Mouse (Mus musculus) embryo, embryonic 9.5 days (tissue): ENCODE data around the gene Sppl3.
A peak's percentile ranks its signal among the peaks of the same experiment; 100 is the strongest.
"Not testable (repeated sequence)": the region's sequence is repeated elsewhere in the genome, so short reads cannot be mapped to it uniquely, and the experiment has no call there.

Experiments used
- DNase-seq: peaks from one replicate; pipeline ENCODE4 v3.0.0-alpha.2; 2017; ENCODE audit errors: extremely low spot score

Sppl3 gene

DNA sequence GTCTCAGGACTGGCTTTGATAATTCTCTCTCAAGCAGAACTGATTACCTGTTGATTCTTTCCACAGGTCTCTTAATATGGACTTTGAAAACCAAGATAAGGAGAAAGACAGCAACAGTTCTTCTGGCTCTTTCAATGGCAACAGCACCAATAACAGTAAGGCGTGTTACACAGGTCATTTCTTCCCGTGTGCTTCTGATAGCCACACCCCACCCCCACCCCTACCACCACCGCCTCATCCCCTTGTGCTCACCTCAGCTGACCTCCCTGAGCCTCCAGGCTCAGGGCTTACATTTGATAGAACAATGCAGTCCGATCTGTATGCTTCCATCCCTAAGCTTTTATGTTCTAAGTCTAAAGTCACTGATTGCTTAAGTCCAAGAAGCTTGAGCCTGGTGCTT is 63.8 kb downstream of the Sppl3 start:
- DNase-seq, result no peak

DNA sequence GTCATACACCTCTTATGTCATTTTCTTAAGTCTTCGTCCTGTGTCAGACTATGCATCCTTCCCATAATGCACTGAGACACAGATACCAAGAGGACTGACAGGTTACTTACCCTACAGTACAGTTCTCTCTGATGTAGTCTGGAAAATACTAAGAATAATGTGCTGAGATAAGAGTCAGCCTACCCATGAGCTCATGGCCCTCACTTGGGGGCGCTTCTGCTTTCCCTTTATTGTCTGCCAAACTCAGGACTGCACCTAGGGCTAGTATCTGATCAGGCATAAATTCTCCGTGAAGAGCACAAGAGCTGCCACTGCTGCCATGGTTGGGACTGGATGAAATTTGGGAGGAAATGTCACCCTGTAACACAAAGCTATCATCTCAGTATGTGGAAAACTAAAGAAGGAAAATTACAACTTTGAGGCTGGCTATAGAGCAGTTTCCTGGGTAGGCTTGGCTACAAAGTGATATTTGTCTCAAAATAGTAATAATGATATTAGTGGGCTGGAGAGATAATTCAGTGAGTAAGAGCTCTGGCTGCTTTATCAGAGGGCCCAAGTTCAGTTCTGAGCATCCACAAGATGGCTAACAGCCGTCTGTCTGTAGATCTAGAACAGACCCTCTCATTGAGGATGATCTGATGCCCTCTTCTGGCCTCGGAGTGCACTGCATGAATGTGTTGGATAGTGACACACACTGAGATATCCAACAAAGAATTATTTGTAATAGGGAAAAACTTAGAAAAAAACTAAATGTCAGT is 65.4 kb downstream of the Sppl3 start:
- DNase-seq, result peak; percentile 54

DNA sequence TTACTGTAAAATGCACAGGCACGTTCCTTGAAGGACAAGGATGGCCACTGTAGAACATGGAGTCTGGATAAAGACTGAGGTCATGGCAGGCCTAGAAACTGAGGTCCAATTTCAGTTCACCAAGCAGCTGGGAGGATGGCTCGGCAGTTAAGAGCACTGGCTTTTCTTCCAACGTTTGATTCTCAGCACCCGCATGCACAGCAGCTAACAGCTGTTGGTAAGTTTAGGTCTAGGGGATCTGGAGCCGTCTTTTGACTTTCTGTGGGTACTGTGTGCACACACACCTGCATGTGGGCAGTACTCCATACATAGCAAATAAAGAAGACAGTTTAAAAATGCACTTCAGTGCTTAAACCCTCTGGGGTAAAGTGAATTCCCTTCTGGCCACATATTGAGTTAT is 70.7 kb downstream of the Sppl3 start:
- DNase-seq, result no peak

DNA sequence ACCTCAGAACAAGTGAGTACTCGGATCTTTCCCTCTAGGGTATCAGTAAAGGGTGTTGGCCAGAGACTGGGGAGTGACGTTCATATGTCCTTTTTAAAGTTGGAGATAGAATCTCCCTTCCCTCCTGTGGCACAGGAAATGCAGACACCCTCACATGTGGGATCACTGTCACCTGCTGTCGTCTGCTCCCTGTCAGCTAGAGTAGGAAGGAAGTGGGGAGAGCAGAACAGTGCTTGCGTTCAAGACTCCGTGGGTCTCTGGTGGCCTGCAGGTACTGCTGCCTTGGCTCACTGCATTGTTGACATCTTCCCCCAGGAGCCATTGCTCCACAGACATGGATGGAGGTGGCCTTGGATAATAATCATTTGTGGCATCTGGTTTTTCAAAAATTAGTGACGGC is 72.6 kb downstream of the Sppl3 start:
- DNase-seq, result no peak

DNA sequence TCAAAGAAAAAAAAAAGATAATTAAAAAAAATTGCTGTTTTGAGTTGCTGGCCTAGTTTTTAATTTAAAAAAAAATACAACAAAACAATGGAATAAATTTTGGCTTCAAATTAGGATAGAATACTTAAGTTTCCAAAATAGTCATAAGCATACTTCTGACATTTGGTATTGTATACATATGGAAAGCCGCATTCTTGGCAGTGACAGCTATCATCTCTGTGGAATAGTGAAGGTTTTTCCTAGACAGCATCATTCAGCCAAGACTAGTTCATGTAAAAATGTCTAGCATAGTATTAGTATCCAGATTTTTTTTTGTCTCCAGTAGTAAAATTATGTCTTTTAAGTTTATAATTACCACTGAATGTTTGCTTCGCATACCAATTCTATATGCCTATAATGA is 74.7 kb downstream of the Sppl3 start:
- DNase-seq, result no peak

GRCm38 (mm10) chr5:115089592-115090268 is 78.8 kb downstream of the Sppl3 start:
- no peak for DNase-seq

DNA sequence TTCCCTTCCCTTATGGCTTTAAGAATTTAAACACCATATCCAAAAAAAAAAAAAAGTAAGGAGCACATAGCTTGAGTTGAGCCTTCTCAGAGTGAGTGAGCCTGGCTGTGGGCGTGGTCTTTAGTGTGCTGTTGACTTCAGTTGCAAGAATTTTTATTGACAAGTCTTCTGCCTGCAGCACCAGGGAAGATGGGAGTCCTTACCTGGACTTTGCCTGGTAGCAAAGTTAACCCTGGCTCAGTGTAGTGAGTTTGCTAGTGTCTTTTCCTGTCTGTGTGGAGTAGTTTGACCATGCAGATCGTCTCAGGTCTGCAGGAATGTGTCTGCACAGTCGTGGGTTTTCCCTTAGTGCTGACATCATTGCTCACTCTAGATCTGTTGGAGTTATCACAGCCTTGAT is 80.1 kb downstream of the Sppl3 start:
- no peak for DNase-seq

DNA sequence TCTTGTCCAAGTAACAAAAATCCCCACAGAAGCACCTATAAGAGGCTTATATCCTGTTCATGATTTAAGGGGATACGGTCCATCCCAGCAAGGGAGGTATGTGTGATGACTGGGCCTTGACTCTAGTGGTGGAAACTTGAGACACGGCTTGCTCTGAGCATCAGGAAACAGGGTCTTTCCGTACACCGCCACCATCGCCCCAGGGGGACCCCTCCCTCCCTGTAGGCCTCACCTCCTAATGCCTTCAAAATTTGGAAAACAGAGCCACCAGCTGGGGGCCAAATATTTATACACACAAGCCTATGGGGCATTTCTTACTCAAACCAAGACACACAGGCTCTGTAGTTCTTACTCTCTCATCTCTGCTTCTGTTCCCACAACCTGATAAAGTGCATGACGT is 80.8 kb downstream of the Sppl3 start:
- no peak for DNase-seq

DNA sequence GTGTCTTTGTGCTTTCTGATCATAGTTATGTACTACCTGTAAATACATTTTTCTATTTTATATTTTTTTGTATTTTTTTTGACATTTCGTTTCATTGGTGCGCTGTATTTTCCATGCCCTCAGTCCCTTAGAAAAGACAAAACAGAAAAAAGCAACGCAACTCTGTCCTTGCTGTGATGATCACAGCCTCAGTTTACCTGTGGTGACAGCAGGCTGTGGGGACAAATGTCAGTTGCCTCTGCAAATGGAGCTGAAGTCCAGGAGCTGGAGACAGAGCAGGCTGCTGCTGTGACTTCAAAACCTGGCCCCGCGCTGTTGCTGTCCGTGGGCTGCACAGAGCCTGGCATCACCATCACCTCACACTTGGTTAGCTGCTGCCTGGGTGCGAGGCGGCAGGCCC is 87.3 kb downstream of the Sppl3 start, which contains the start of gene Gm10401:
Gm10401 (minus strand) TSS at position 101 of the 400 bp plus-strand sequence.
- DNase-seq, result no peak

DNA sequence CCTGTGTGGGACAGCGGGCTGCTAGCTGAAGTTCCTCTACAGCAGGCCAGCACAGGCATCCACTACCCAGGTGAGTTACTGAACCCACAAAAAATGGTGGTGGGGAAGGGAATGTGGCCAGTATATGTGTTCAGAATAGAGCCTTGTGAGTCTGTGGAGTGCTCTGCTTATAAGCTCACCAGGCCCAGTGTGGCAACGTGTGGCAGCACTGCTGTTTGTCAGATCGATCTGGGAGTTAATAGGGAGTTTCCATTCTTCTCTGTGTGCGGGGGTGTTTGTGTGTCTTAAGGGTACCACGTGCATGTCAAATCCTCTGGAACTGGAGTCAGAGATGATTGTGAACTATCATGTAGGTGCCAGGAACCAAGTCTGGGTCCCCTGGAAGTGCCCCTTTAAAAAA is 88.6 kb downstream of the Sppl3 start:
- DNase-seq, result no peak

DNA sequence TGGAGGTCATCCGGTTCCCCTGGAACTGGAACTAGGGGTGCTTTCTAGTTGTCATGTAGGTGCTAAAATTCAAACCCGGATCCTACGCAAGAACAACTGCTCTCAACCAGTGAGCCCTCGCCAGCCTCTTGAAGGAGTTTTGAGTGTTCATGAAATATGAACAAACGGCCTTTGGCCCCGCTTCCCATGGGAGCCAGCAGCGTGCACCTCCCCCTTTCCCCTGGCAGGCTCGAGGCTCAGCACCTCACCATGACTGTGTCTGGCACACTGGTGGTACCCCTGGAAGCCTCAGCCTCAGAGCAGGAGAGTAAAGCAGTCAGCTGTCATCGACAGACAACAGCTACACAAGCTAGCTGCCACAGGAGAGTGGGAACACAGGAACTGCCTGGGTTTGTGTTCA is 89.1 kb downstream of the Sppl3 start:
- no peak for DNase-seq

DNA sequence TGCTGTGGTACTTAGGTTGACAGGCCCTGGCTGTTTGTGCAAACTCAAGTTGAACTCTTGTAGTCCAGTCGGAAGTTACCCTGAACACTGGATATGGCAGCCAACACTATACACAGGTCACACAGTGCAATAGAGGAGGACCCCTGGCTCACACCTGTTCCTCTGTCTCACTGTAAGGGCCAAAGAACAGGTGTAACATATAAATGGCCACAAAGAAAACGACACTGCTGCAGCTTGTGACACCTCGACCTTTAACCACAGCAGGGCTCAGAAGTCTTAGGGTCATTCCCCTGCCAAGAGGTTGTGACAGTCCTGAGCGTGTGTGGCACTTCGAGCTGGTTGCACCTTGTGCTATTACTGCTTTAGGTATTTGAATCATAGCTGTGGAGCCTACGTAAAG is 89.5 kb downstream of the Sppl3 start:
- no peak for DNase-seq

DNA sequence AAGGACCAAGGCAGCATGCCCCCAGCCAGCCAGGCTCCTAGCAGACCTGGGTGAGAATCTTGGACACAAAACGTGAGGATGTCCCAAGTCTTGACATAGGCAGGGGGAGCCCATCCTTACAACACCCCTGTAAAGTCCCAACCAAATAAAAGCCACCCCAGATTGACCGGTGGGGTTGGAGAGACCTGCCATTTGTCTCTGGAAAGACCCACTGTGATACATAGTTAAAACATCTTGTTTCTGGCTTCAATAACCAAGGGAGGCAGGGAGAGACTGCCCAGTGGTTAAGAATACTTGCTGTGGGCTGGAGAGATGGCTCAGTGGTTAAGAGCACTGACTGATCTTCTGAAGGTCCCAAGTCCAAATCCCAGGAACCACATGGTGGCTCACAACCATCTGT is 91.3 kb downstream of the Sppl3 start:
- DNase-seq, result no peak

DNA sequence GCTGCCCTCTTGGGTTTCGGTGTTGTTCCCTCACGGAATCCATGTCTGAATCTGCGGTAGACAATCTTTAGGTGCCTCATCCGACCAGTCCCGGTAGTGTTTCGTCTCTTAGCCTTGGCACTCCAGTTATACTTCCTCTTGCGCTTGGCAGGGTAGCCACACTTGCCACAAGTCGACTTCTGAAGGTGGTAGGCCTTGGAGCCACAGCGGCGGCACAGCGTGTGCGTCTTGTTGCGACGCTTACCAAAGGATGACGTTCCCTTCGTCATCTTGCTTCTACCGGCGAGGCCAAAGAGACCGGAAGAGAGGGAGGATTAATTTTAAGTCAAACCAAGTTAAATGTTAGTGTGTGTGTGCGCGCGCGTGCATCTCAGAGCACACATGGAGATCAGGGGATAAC is 92.3 kb downstream of the Sppl3 start:
- not testable (repeated sequence) for DNase-seq

DNA sequence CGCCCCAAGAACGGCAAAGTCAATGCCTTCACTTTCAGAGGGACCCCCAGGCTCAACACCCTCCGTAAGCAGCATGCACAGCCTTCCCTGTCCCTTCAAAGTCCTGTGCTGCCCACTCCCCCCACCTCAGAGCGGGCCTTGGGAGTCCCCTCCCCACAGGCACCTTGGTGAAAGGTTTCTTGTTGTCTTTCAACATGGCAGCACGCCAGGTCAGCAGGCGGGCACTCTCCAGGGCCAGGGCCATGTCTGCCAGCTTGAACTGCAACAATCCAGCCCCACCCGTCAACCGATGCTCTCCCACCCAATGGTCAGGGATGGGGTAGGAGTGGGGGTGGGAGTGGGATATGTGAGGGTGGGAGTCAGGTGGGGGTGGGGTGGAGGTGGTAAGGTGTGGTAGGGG is 100.2 kb downstream of the Sppl3 start:
- no peak for DNase-seq

GRCm38 (mm10) chr5:115113244-115113643 is 102.3 kb downstream of the Sppl3 start:
- no peak for DNase-seq

GRCm38 (mm10) chr5:115114501-115114900 is 103.6 kb downstream of the Sppl3 start:
- DNase-seq, result no peak

GRCm38 (mm10) chr5:115116426-115116825 is 105.5 kb downstream of the Sppl3 start:
- no peak for DNase-seq

GRCm38 (mm10) chr5:115117467-115117866 is 106.5 kb downstream of the Sppl3 start:
- no peak for DNase-seq

DNA sequence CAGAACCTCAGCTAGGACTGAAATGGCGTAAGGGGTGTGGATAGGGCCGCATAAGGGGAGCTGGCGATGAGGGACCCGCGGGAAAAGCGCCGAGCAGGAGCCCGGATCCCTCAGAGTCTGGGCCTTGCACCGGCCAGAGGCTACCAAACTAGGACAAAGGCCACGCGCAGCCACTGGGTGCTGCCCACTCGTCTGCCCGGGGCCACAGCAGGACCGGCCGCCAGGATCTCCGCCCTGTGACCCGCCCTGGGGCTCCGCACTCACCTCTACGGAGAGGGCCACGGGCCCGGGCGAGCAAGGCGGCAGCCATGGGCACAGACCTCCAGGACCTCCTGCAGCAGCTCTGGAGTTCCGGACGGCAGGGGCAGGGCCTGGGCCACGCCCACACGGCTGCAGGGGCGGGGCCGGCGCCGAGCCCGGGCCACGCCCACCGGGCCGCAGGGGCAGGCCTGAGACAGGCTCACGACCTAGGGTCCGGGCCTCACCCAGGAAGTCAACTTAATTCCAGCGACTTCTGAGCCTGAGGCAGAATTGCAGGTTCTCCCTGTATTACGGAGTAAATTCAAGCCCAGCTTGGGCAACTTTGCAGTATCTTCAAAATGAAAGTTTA is 108.1 kb downstream of the Sppl3 start, which contains the start of gene Acads:
Acads (minus strand) TSS at position 386 of the 610 bp plus-strand sequence.
- peak; percentile 92 for DNase-seq

GRCm38 (mm10) chr5:115120978-115121377 is 110.0 kb downstream of the Sppl3 start:
- DNase-seq, result no peak

GRCm38 (mm10) chr5:115124690-115125089 is 113.8 kb downstream of the Sppl3 start:
- DNase-seq, result no peak
